Comparison of ENCODE assay signal across 8 mouse cellular contexts in the genomic region with DNA sequence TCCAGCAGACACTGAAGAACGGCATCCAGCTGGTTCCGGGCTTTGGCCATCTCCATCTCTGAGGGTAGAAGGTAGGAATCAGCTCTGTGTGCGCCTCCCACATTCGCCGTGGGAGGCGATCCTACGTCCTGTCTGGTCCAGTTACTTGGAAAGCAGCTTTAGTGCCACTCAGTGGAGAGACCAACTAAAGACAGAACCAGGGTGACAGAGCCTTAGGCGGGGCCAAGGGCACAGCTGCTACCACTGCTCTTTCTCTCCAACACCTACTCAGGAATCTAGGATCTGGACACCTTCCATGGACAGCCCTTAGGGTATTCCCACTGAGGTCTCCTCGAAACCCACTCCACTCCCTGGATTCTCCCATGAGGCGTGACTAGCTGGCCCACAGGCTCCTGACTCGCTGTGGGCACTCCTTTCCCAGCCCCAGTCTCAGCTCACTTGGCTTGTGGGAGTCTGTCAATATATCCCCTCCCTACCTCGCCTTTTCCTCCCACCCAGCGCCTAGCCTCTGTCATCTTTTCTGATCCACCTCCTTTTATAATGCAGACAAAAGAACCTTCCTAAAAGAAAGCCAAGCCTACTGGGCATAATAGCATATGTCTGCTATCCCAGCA. TPM values are rescaled to one million over a fixed set of nuclear protein-coding genes. Genes with fewer than 3 reads are reported as not detected.
DNase-seq lines count a peak whose midpoint lies in the region; ATAC-seq lines count a peak whose summit lies in the region.

No protein-coding gene starts in this region.

- ATAC-seq in kidney, embryonic 16.5 days (ENCODE audit: low FRiP score, low TSS enrichment) = no peak
- no peak for ATAC-seq in hindbrain, embryonic 14.5 days (ENCODE audit: low FRiP score)
- ATAC-seq in midbrain, embryonic 16.5 days = no peak

- H3K27me3 ChIP-seq in kidney, embryonic 16.5 days (ENCODE audit: insufficient read depth, low read length) = no peaks in the 10 kb centered on the region
- peaks cover 8% of the 10 kb centered on the region; the same call in 1 of the 2 replicates for H3K27me3 ChIP-seq in hindbrain, embryonic 14.5 days (ENCODE audit: control insufficient read depth, insufficient read depth, low read length)
- H3K27me3 ChIP-seq in midbrain, embryonic 16.5 days (ENCODE audit: control insufficient read depth, insufficient read depth, low read depth, low read length) = no peaks in the 10 kb centered on the region

- H3K4me1 ChIP-seq in kidney, embryonic 16.5 days (ENCODE audit: insufficient read depth, low read length) = peaks cover 21% of the 10 kb centered on the region
- peaks cover 7% of the 10 kb centered on the region for H3K4me1 ChIP-seq in brown adipose tissue, adult 24 weeks (ENCODE audit: control insufficient read depth, insufficient read depth, insufficient read length, low read length)
- H3K4me1 ChIP-seq in hindbrain, embryonic 14.5 days (replicated peaks; ENCODE audit: control insufficient read depth, insufficient read depth, low read length) = peaks cover 27% of the 10 kb centered on the region
- peaks cover 28% of the 10 kb centered on the region for H3K4me1 ChIP-seq in midbrain, embryonic 16.5 days (ENCODE audit: control insufficient read depth, insufficient read depth, low read length)

- 84% methylated on average over 13 of the region's 13 CpGs for WGBS in kidney, embryonic 16.5 days
- 88% methylated on average over 13 of the region's 13 CpGs for WGBS in hindbrain, embryonic 14.5 days
- WGBS in midbrain, embryonic 16.5 days = 85% methylated on average over 13 of the region's 13 CpGs

- H3K36me3 ChIP-seq in kidney, embryonic 16.5 days (ENCODE audit: insufficient read depth, low read length) = peaks cover 31% of the 10 kb centered on the region
- peaks cover 30% of the 10 kb centered on the region for H3K36me3 ChIP-seq in hindbrain, embryonic 14.5 days (replicated peaks; ENCODE audit: control insufficient read depth, insufficient read depth)
- H3K36me3 ChIP-seq in midbrain, embryonic 16.5 days (ENCODE audit: control insufficient read depth, insufficient read depth, low read length) = peaks cover 19% of the 10 kb centered on the region

- H3K27ac ChIP-seq in kidney, embryonic 16.5 days (ENCODE audit: low read length) = no peak overlapping the region
- H3K27ac ChIP-seq in brown adipose tissue, adult 24 weeks (replicated peaks; ENCODE audit: low read depth, low read length) = peak overlapping the region; percentile 43
- no peak overlapping the region for H3K27ac ChIP-seq in hindbrain, embryonic 14.5 days
- no peak overlapping the region for H3K27ac ChIP-seq in midbrain, embryonic 16.5 days (ENCODE audit: low read length)

- peak overlapping the region; percentile 81 for H3K4me3 ChIP-seq in kidney, embryonic 16.5 days (ENCODE audit: low read length)
- H3K4me3 ChIP-seq in brown adipose tissue, adult 24 weeks (ENCODE audit: insufficient read depth, low read depth, low read length) = peak overlapping the region; percentile 66
- peak overlapping the region; percentile 62; the same call in 1 of the 2 replicates for H3K4me3 ChIP-seq in hindbrain, embryonic 14.5 days (replicated peaks; ENCODE audit: low read length)
- H3K4me3 ChIP-seq in midbrain, embryonic 16.5 days (ENCODE audit: low read depth, low read length) = no peak overlapping the region

- H3K9ac ChIP-seq in kidney, embryonic 16.5 days (replicated peaks; ENCODE audit: low read length) = peak overlapping the region; percentile 83
- no peak overlapping the region for H3K9ac ChIP-seq in hindbrain, embryonic 14.5 days
- H3K9ac ChIP-seq in midbrain, embryonic 16.5 days (ENCODE audit: low read depth, low read length) = no peak overlapping the region; the same call in 1 of the 2 replicates

- H3K4me2 ChIP-seq in kidney, embryonic 16.5 days (replicated peaks; ENCODE audit: low read depth, low read length) = peak overlapping the region; percentile 96
- H3K4me2 ChIP-seq in hindbrain, embryonic 14.5 days (replicated peaks) = peak overlapping the region; percentile 99
- peak overlapping the region; percentile 92; the same call in 1 of the 2 replicates for H3K4me2 ChIP-seq in midbrain, embryonic 16.5 days (ENCODE audit: low read length)

- DNase-seq in kidney, adult 18-20 months = no peak
- no peak for DNase-seq in hindbrain, embryonic 14.5 days (ENCODE audit: low spot score)
- no peak for DNase-seq in layer of hippocampus, postnatal 25 days (ENCODE audit: extremely low spot score in 1 of 2, low spot score in 1 of 2)
- no peak for DNase-seq in adrenal gland, postnatal 4 days (ENCODE audit: low spot score in 2 of 2)
- DNase-seq in kidney, postnatal 4 days = no peak

- H3K9me3 ChIP-seq in kidney, embryonic 16.5 days (ENCODE audit: low read length) = no peaks in the 10 kb centered on the region
- H3K9me3 ChIP-seq in hindbrain, embryonic 14.5 days (ENCODE audit: control insufficient read depth, low read length) = no peaks in the 10 kb centered on the region
- H3K9me3 ChIP-seq in midbrain, embryonic 16.5 days (replicated peaks; ENCODE audit: control insufficient read depth, low read length, poor library complexity, severe bottlenecking) = no peaks in the 10 kb centered on the region

RNA-seq across cellular contexts. Expression of a gene that starts 1.6 kb away (rescaled TPM):
- polyA plus RNA-seq in kidney, embryonic 16.5 days (2015; fragmentation: Nextera tagmentation; extraction: Ambion mirVana) = 47.0 and 48.1 TPM in 2 replicates
- 19.5 and 23.1 TPM in 2 replicates for polyA plus RNA-seq in brown adipose tissue, adult 24 weeks (2012; ENCODE audit: insufficient read depth, insufficient read length, missing spikeins)
- polyA plus RNA-seq in hindbrain, embryonic 14.5 days (2014; fragmentation: Nextera tagmentation; extraction: Ambion mirVana) = 49.2 and 49.4 TPM in 2 replicates
- polyA plus RNA-seq in midbrain, embryonic 16.5 days (2015; fragmentation: Nextera tagmentation; extraction: Ambion mirVana) = 52.1 and 63.8 TPM in 2 replicates
- 10 to 100 TPM; 36.8 to 44.9 TPM for total RNA-seq in layer of hippocampus, postnatal 25 days (2021)
- 10 to 100 TPM; 67.7 to 78.0 TPM for total RNA-seq in adrenal gland, postnatal 4 days (2021)

RNA-seq across cellular contexts. Expression of a gene that starts 5.1 kb away (rescaled TPM):
- 91.6 and 99.4 TPM in 2 replicates for polyA plus RNA-seq in kidney, embryonic 16.5 days (2015; fragmentation: Nextera tagmentation; extraction: Ambion mirVana)
- polyA plus RNA-seq in brown adipose tissue, adult 24 weeks (2012; ENCODE audit: insufficient read depth, insufficient read length, missing spikeins) = 59.1 and 65.5 TPM in 2 replicates
- 88.7 and 105 TPM in 2 replicates for polyA plus RNA-seq in hindbrain, embryonic 14.5 days (2014; fragmentation: Nextera tagmentation; extraction: Ambion mirVana)
- polyA plus RNA-seq in midbrain, embryonic 16.5 days (2015; fragmentation: Nextera tagmentation; extraction: Ambion mirVana) = 82.0 and 88.4 TPM in 2 replicates
- total RNA-seq in layer of hippocampus, postnatal 25 days (2021) = 10 to 100 TPM; 69.8 to 72.5 TPM
- total RNA-seq in adrenal gland, postnatal 4 days (2021) = 10 to 100 TPM; 70.4 to 75.2 TPM

RNA-seq across cellular contexts. Expression of a gene that starts 5.1 kb away (rescaled TPM):
- polyA plus RNA-seq in kidney, embryonic 16.5 days (2015; fragmentation: Nextera tagmentation; extraction: Ambion mirVana) = 18.2 and 18.9 TPM in 2 replicates
- 0.91 and 5.5 TPM in 2 replicates for polyA plus RNA-seq in brown adipose tissue, adult 24 weeks (2012; ENCODE audit: insufficient read depth, insufficient read length, missing spikeins)
- 6.5 and 9.2 TPM in 2 replicates for polyA plus RNA-seq in hindbrain, embryonic 14.5 days (2014; fragmentation: Nextera tagmentation; extraction: Ambion mirVana)
- 18.6 and 19.2 TPM in 2 replicates for polyA plus RNA-seq in midbrain, embryonic 16.5 days (2015; fragmentation: Nextera tagmentation; extraction: Ambion mirVana)
- total RNA-seq in layer of hippocampus, postnatal 25 days (2021) = 1 to 10 TPM; 6.8 to 8.8 TPM
- 1 to 10 TPM; 7.6 to 8.7 TPM for total RNA-seq in adrenal gland, postnatal 4 days (2021)

RNA-seq across cellular contexts. Expression of a gene that starts 5.4 kb away (rescaled TPM):
- polyA plus RNA-seq in kidney, embryonic 16.5 days (2015; fragmentation: Nextera tagmentation; extraction: Ambion mirVana) = 142 and 148 TPM in 2 replicates
- 177 and 187 TPM in 2 replicates for polyA plus RNA-seq in brown adipose tissue, adult 24 weeks (2012; ENCODE audit: insufficient read depth, insufficient read length, missing spikeins)
- 109 and 118 TPM in 2 replicates for polyA plus RNA-seq in hindbrain, embryonic 14.5 days (2014; fragmentation: Nextera tagmentation; extraction: Ambion mirVana)
- 116 and 124 TPM in 2 replicates for polyA plus RNA-seq in midbrain, embryonic 16.5 days (2015; fragmentation: Nextera tagmentation; extraction: Ambion mirVana)
- total RNA-seq in layer of hippocampus, postnatal 25 days (2021) = 10 to 100 TPM; 76.0 to 92.1 TPM
- 100 to 1,000 TPM; 125 to 131 TPM for total RNA-seq in adrenal gland, postnatal 4 days (2021)

RNA-seq across cellular contexts. Expression of a gene that starts 5.9 kb away (rescaled TPM):
- polyA plus RNA-seq in kidney, embryonic 16.5 days (2015; fragmentation: Nextera tagmentation; extraction: Ambion mirVana) = 12.0 and 16.6 TPM in 2 replicates
- 0.95 and 4.2 TPM in 2 replicates for polyA plus RNA-seq in brown adipose tissue, adult 24 weeks (2012; ENCODE audit: insufficient read depth, insufficient read length, missing spikeins)
- polyA plus RNA-seq in hindbrain, embryonic 14.5 days (2014; fragmentation: Nextera tagmentation; extraction: Ambion mirVana) = 10.4 and 11.0 TPM in 2 replicates
- 8.2 and 8.5 TPM in 2 replicates for polyA plus RNA-seq in midbrain, embryonic 16.5 days (2015; fragmentation: Nextera tagmentation; extraction: Ambion mirVana)
- 1 to 10 TPM; 3.5 to 3.6 TPM for total RNA-seq in layer of hippocampus, postnatal 25 days (2021)
- total RNA-seq in adrenal gland, postnatal 4 days (2021) = 10 to 100 TPM; 12.9 to 16.3 TPM
